ENCODE assay signal across 19 mouse cellular contexts in the genomic region with DNA sequence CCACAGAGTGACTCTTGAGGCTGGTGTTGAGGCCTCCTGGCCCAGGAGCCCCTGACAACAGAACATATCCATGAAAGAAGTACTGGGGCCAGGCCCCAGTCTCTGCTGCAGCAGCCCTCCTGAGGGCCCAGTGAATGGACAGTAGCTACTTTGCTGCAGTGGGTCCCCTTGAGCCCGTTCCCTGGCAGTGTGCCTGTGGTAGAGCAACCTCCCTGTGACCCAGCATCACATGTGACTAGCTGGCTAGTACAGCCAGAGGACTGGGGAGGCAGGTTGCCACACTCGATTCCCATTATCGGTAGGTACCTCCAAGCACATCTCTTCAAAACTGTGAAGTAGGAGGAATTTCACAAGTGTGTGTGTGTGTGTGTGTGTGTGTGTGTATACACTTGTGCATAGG. TPM values are rescaled to one million over a fixed set of nuclear protein-coding genes. Genes with fewer than 3 reads are reported as not detected.
DNase-seq lines count a peak whose midpoint lies in the region; ATAC-seq and TF ChIP-seq lines count a peak whose summit lies in the region.
"Had no signal": no experiment of that assay in that cellular context is flagged by ENCODE, and none has a peak within 500 bp of the region (broad histone marks: within the 10 kb centered on the region; RNA-seq: fewer than 3 reads in every experiment).

No protein-coding gene starts in this region.

- TF ChIP-seq POLR2A in heart, adult 2 months (IDR thresholded peaks at IDR 0.05; ENCODE audit: insufficient read depth, low read depth, low read length), result no peak
- TF ChIP-seq POLR2A in lung, adult 2 months (IDR thresholded peaks at IDR 0.05; ENCODE audit: borderline replicate concordance, extremely low read depth, low read depth, low read length), result no peak

- H3K36me3 ChIP-seq in heart, adult 2 months (ENCODE audit: control insufficient read depth, insufficient read depth, low read length), result no peaks in the 10 kb centered on the region
- H3K36me3 ChIP-seq in lung, postnatal 0 days (ENCODE audit: insufficient read depth, low read length), result 0 out of 2 replicates have a peak, but pooled peaks cover 8% of the 10 kb centered on the region

- no peak overlapping the region for H3K9ac ChIP-seq in heart, adult 2 months (ENCODE audit: low read depth, low read length)
- no peak overlapping the region for H3K9ac ChIP-seq in lung, postnatal 0 days (replicated peaks; ENCODE audit: low read depth)
- H3K9ac ChIP-seq: forebrain, embryonic 13.5 days; forebrain, postnatal 0 days; hindbrain, embryonic 14.5 days; intestine, embryonic 15.5 days had no signal

- ATAC-seq in lung, postnatal 0 days, result 0 out of 2 replicates have a peak, but pooled peaks have one; percentile 33
- ATAC-seq: activated CD4-positive, CD25-positive, alpha-beta regulatory T cell, adult 4 months; forebrain, embryonic 13.5 days; forebrain, postnatal 0 days; Patski had no signal

- H3K27ac ChIP-seq in heart, adult 2 months, result no peak overlapping the region
- H3K27ac ChIP-seq in lung, postnatal 0 days (ENCODE audit: low read length), result no peak overlapping the region
- H3K27ac ChIP-seq: embryonic facial prominence, embryonic 10.5 days; forebrain, embryonic 13.5 days; hindbrain, embryonic 14.5 days; intestine, embryonic 15.5 days had no signal

- no peaks in the 10 kb centered on the region for H3K27me3 ChIP-seq in heart, adult 2 months (ENCODE audit: control insufficient read depth, insufficient read depth, low read length)
- H3K27me3 ChIP-seq in lung, postnatal 0 days (replicated peaks; ENCODE audit: insufficient read depth, low read length), result no peaks in the 10 kb centered on the region
- H3K27me3 ChIP-seq: CH12.LX; forebrain, embryonic 13.5 days; intestine, embryonic 15.5 days; Patski had no signal

- DNase-seq in adrenal gland, postnatal 25 days, result peak; percentile 43
- no peak for DNase-seq in adrenal gland, adult 18-20 months (ENCODE audit: low spot score in 2 of 2)
- peak; percentile 31 to 36 for DNase-seq in heart, adult 2 months
- DNase-seq in heart, adult 8-10 months (ENCODE audit: low spot score), result no peak
- peak; percentile 22 for DNase-seq in lung, postnatal 0 days (ENCODE audit: low spot score)
- no peak for DNase-seq in lung, adult 2 months
- peak; percentile 19 to 22 for DNase-seq in heart, postnatal 36 days
- no peak for DNase-seq in natural killer cell, adult 2 months (ENCODE audit: low spot score in 2 of 2)
- DNase-seq: cerebellum, adult 2 months; forebrain, postnatal 0 days; gastrocnemius, postnatal 25 days; kidney, adult 18-20 months had no signal

- no peaks in the 10 kb centered on the region for H3K79me2 ChIP-seq in heart, adult 2 months (replicated peaks; ENCODE audit: control insufficient read depth, insufficient read depth, low read length)

- TF ChIP-seq CTCF in heart, adult 2 months (IDR thresholded peaks at IDR 0.05), result no peak
- TF ChIP-seq CTCF in lung, postnatal 0 days (IDR thresholded peaks at IDR 0.05), result no peak
- TF ChIP-seq CTCF in lung, adult 2 months (IDR thresholded peaks at IDR 0.05; ENCODE audit: insufficient read depth, low read length), result no peak

- WGBS in heart, adult 2 months, result 49% methylated on average over 3 of the region's 3 CpGs
- 75% methylated on average over 3 of the region's 3 CpGs for WGBS in lung, postnatal 0 days
- WGBS in lung, adult 2 months, result 63% methylated on average over 3 of the region's 3 CpGs

- H3K4me1 ChIP-seq in heart, adult 2 months (ENCODE audit: control insufficient read depth, insufficient read depth, low read length), result no peaks in the 10 kb centered on the region
- no peaks in the 10 kb centered on the region for H3K4me1 ChIP-seq in lung, postnatal 0 days (ENCODE audit: insufficient read depth, low read depth, low read length)
- no peaks in the 10 kb centered on the region for H3K4me1 ChIP-seq in lung, adult 2 months (ENCODE audit: control insufficient read depth, insufficient read depth, low read length)

- no peak overlapping the region for H3K4me2 ChIP-seq in lung, postnatal 0 days (replicated peaks; ENCODE audit: low read depth, low read length)
- H3K4me2 ChIP-seq: forebrain, embryonic 13.5 days; hindbrain, embryonic 14.5 days; intestine, embryonic 15.5 days had no signal

- no peak overlapping the region for H3K4me3 ChIP-seq in heart, adult 2 months
- H3K4me3 ChIP-seq in lung, postnatal 0 days (ENCODE audit: low read depth, low read length), result no peak overlapping the region
- H3K4me3 ChIP-seq in lung, adult 2 months (replicated peaks; ENCODE audit: extremely low read depth, low read depth, low read length), result no peak overlapping the region
- H3K4me3 ChIP-seq: embryonic facial prominence, embryonic 10.5 days; forebrain, embryonic 13.5 days; intestine, embryonic 15.5 days had no signal

- H3K9me3 ChIP-seq in lung, postnatal 0 days (ENCODE audit: low read length), result no peaks in the 10 kb centered on the region
- H3K9me3 ChIP-seq: embryonic facial prominence, embryonic 10.5 days; forebrain, embryonic 13.5 days; intestine, embryonic 15.5 days had no signal

- no peak for TF ChIP-seq EP300 in heart, adult 2 months (IDR thresholded peaks at IDR 0.05; ENCODE audit: insufficient read depth, low read depth, low read length)
- TF ChIP-seq EP300 in lung, postnatal 0 days (IDR thresholded peaks at IDR 0.05), result no peak

- intact Hi-C loops in heart, adult 2 months (cut with DNase I), result no loop called here
- intact Hi-C loops in heart, postnatal 36 days (cut with DNase I), result no loop called here

RNA-seq across cellular contexts. Expression of a gene that starts 12.7 kb away (rescaled TPM):
- 56.8 and 65.9 TPM in 2 replicates for total RNA-seq in adrenal gland, postnatal 25 days (2021)
- total RNA-seq in adrenal gland, adult 18-20 months (2021), result 10 to 100 TPM; 28.5 to 36.1 TPM
- 10 to 100 TPM; 11.9 to 13.6 TPM for total RNA-seq in heart, adult 2 months (2021)
- 17.2 and 26.1 TPM in 2 replicates for polyA plus RNA-seq in heart, adult 2 months (2012; rRNA removed)
- 10 to 100 TPM; 12.8 to 16.3 (median 14.9) TPM for total RNA-seq in heart, adult 8-10 months (2022)
- polyA plus RNA-seq in lung, postnatal 0 days (2015; fragmentation: Nextera tagmentation; extraction: Ambion mirVana), result 10.4 and 11.3 TPM in 2 replicates
- 10.1 and 19.5 TPM in 2 replicates for polyA plus RNA-seq in lung, adult 2 months (2012; rRNA removed)
- total RNA-seq in heart, postnatal 36 days (2021), result 10 to 100 TPM; 14.8 to 17.7 TPM

RNA-seq across cellular contexts. Expression of a gene that starts 45.5 kb away (rescaled TPM):
- total RNA-seq in adrenal gland, postnatal 25 days (2021), result 11.3 and 14.1 TPM in 2 replicates
- 1 to 10 TPM; 7.3 to 7.7 TPM for total RNA-seq in adrenal gland, adult 18-20 months (2021)
- total RNA-seq in heart, adult 2 months (2021), result 10 to 100 TPM; 16.6 to 18.8 TPM
- polyA plus RNA-seq in heart, adult 2 months (2012; rRNA removed), result 9.1 and 9.7 TPM in 2 replicates
- 10 to 100 TPM; 16.7 to 21.1 (median 18.0) TPM for total RNA-seq in heart, adult 8-10 months (2022)
- polyA plus RNA-seq in lung, postnatal 0 days (2015; fragmentation: Nextera tagmentation; extraction: Ambion mirVana), result 1.4 TPM in 2 replicates
- 0.69 and 1.2 TPM in 2 replicates for polyA plus RNA-seq in lung, adult 2 months (2012; rRNA removed)
- 10 to 100 TPM; 16.3 to 22.3 TPM for total RNA-seq in heart, postnatal 36 days (2021)

Comparison
In these comparisons a context has a peak if more than half of its experiments do, and no peak if none do; other contexts are left out.
1. DNase-seq: peak in adrenal gland, postnatal 25 days (single experiment), heart, adult 2 months (2 of 2), lung, postnatal 0 days (single experiment) and heart, postnatal 36 days (2 of 2); none in adrenal gland, adult 18-20 months (0 of 2), heart, adult 8-10 months (single experiment), lung, adult 2 months (single experiment) and natural killer cell, adult 2 months (0 of 2).